Mouse (Mus musculus): ENCODE measurements around the gene Olfr1338. TPM values are rescaled to one million over a fixed set of nuclear protein-coding genes. Genes with fewer than 3 reads are reported as not detected.
"Not testable (repeated sequence)": the region's sequence is repeated elsewhere in the genome, so short reads cannot be mapped to it uniquely, and the experiment has no call there.

Olfr1338 gene
- total RNA-seq (2021), result not detected
- long read RNA-seq, experiment 1, result 0 reads
- long read RNA-seq, experiment 2, result 0 reads

- no peak for DNase-seq
Observed at GRCm38 (mm10) chr4:118758637-118759036, at the start of gene Olfr1338. Gene Olfr1338 (minus strand): TSS chr4:118758737.

DNA sequence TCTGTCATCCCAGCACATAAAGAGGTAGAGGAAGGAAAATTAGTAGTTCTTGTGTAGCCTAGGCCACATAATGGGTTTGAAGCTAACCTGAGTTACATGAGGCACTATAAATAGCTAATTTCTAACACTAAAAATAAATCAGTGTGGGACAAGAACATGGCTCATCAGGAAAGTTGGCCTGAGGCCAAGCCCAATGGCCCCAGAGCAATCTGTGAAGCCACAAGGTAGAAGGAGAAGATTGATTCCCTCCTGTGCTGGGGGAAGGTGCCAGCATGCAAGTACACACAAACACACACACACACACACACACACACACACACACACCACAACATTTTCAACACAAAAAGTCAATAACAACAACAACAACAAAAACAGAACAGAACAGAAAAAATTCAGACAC, 34.3 kb upstream of the Olfr1338 start:
- not testable (repeated sequence) for DNase-seq

DNA sequence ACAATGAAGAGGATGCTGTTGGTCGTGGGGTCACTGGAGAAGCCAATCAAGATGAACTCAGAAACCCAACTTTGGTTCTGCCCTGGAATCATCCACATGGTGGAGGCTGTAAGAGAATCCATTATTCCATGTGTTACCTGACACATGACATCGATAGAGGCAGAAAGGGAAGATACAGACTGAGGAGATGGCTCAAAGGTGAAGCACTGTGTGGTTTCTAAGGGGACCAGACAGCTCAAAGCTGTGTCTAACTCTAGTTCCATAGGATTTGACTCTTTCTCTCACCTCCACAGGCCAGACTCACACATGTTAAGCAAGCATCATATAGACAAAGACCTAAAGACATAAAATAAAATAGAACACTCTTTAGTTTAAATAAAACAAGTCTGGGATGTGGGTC, 23.9 kb upstream of the Olfr1338 start, which contains the start of gene Olfr1337:
Olfr1337 (minus strand) TSS at position 101 of the 400 bp plus-strand sequence.
- DNase-seq, result no peak

DNA sequence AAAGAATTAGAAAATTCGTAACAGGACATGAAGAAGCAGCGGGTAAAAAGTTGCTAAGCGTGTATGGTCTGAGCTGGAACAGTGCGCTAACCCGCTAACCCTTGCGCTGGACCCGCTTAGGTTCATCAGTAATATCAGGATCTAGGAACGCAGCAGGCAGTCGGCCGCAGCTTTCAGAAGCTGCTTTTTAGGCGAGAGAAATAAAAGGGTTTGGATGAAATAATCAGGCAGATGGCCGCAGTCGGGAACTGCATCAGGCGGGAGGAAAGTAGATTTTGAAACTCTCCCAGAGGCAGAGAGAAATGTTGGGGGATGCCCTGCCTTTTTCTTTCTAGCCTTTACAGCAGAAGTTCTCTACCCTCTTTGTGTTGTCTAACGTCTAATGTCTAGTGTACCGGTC, 16.7 kb downstream of the Olfr1338 start:
- DNase-seq, result no peak

DNA sequence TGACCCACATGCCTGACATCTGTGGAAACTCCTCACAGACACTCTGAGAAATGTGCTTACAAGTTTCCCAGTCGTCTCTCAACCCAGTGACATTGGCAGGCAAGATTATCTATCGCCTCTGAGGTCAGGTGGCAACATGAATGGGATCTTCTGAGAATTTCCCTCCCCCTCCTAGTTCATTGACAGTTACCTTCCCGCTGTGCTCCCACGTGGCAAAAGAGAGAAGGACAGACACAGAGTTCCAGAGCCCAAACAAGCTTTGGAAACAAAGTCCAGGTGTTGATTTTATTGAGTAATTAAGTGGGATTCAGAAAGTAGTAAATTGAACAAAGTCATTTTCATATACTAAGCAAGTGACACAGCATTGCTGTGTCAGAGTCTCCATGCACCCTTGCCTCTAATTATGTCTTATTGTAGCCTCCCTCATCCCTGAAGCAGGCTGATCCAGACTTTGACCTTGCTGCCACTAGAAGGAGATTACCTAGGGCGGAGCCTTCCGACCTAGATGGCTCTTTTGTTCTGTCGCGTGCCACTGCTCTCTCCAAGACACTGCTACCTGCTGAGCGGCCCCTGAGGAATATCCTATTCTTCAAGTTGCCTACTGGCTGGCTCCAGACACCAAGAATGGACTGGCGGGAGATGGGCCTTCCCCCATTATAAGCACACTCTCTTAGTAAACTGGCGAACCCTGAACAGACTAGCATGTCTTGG, 17.4 kb downstream of the Olfr1338 start:
- DNase-seq, result no peak

GRCm38 (mm10) chr4:118739574-118739973, 19.0 kb downstream of the Olfr1338 start:
- no peak for DNase-seq

GRCm38 (mm10) chr4:118731875-118732274, 26.7 kb downstream of the Olfr1338 start, which contains the start of gene Olfr1339:
Gene Olfr1339 (plus strand): TSS chr4:118732175.
- DNase-seq, result no peak

- DNase-seq, result no peak
Observed at GRCm38 (mm10) chr4:118721742-118722483, 36.6 kb downstream of the Olfr1338 start.

DNA sequence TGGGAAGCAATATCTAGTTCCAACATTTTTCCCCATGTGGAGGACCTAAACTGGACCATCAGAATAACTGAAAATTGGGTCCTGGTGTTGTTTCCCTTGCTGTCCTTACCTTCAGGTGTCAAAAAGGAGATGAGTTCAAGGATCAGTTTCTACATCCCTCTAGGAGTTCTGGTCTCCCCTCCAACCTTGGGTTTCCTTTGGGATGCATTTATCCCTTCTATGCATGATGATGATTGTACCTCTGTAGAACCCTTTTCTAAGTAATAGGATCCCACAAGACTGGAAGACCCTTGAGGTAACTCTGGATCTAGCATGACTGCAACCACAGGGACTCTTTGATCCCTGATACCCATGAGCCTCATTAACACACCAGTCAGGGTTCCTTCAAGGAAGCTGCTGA, 38.7 kb downstream of the Olfr1338 start, which contains the start of gene Olfr1340:
Olfr1340 (plus strand) TSS at position 301 of the 400 bp plus-strand sequence.
- no peak for DNase-seq

- no peak for DNase-seq
Observed at GRCm38 (mm10) chr4:118711656-118712055, 46.9 kb downstream of the Olfr1338 start.

DNA sequence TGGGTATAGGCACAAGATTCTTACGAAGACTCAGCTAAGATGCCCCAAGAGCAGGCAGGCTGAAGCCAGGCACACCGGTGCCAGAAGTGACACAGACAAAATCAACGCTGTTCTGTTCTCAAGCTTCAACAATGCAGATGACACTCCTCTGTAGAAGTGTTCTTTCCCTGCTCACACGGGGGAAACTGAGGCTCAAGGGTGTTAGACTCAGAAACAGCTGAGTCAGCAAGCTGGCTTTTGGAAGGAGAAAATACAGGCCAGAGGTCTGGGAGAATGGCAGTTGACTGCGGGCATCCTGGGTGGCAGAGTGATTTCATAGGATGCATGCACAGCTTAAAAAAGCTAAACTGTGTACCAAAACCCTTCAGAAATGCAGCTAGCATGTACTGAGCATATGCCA, 50.5 kb downstream of the Olfr1338 start:
- no peak for DNase-seq

DNA sequence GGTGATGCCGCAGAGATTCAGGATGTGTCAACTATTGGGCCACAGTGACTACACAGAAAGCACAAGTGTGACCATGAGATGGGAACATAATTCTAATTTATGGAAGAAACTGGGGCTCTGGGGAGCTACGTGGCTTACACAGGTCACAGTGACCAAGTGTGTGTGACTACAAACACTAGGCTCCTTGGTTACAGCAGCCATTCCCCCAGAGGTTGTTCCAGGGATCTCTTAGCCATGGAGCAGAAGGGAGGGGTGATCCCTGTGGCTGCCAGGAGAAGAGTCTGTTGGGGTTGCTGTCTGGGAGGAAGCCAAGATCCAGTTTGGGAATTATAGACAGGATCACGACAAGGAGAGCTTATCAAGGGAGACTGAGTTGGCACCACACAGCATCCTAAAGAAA, 55.3 kb downstream of the Olfr1338 start, which contains the start of gene Olfr1341:
Olfr1341 (plus strand) TSS at position 301 of the 400 bp plus-strand sequence.
- DNase-seq, result no peak

Other genes starting within 250 kb of the Olfr1338 start
- not detected for gene 2610528J11Rik, start 231.7 kb downstream of the Olfr1338 start, total RNA-seq (2021)
- gene Tmem125, start 214.7 kb downstream of the Olfr1338 start, total RNA-seq (2021), result not detected
- not detected for gene Cfap57, start 138.0 kb downstream of the Olfr1338 start, total RNA-seq (2021)
- gene Ebna1bp2, start 137.9 kb downstream of the Olfr1338 start, total RNA-seq (2021), result 10 to 100 TPM; 25.1 to 26.9 TPM
- gene Olfr62, start 99.8 kb downstream of the Olfr1338 start, total RNA-seq (2021), result not detected
- not detected for gene Olfr1342, start 66.0 kb downstream of the Olfr1338 start, total RNA-seq (2021)
- gene Olfr1341, start 55.2 kb downstream of the Olfr1338 start, total RNA-seq (2021), result not detected
- not detected for gene Olfr1340, start 38.6 kb downstream of the Olfr1338 start, total RNA-seq (2021)
- gene Olfr1339, start 26.6 kb downstream of the Olfr1338 start, total RNA-seq (2021), result not detected
- not detected for gene Olfr1337, start 23.8 kb upstream of the Olfr1338 start, total RNA-seq (2021)
- not detected for gene Olfr1335, start 51.2 kb upstream of the Olfr1338 start, total RNA-seq (2021)
- not detected for gene Olfr1333, start 77.5 kb upstream of the Olfr1338 start, total RNA-seq (2021)
- not detected for gene Olfr1331, start 105.9 kb upstream of the Olfr1338 start, total RNA-seq (2021)
- gene Olfr1330, start 129.9 kb upstream of the Olfr1338 start, total RNA-seq (2021), result not detected
- not detected for gene Olfr1329, start 158.7 kb upstream of the Olfr1338 start, total RNA-seq (2021)
- not detected for gene Olfr1328, start 179.9 kb upstream of the Olfr1338 start, total RNA-seq (2021)
- gene Lao1, start 202.8 kb upstream of the Olfr1338 start, total RNA-seq (2021), result under 1 TPM; 0.38 to 0.88 TPM

Data from gastrocnemius, postnatal 25 days (tissue).